Mouse (Mus musculus) intestine, embryonic 16.5 days (tissue): ENCODE measurements around the gene Mlph. TPM values are rescaled to one million over a fixed set of nuclear protein-coding genes. Genes with fewer than 3 reads are reported as not detected.

ENCODE experiments used
- ATAC-seq: fragments of 200-750 bp; cut with Nextera tagmentation; 2 replicates; pipeline ENCODE4 v1.8.0; 2017; ENCODE audit warnings: moderate TSS enrichment, moderate library complexity
- H3K27ac ChIP-seq: fragments of 300-500 bp; sonication (generic); 2 replicates; pipeline ENCODE4 v1.5.1; 2014; ENCODE audit warnings: mild to moderate bottlenecking, low read length
- H3K27me3 ChIP-seq: fragments of 300-500 bp; sonication (generic); replicated peaks from 2 replicates; pipeline ENCODE4 v1.6.1; 2014; ENCODE audit warnings: low read length, control low read depth, mixed read lengths; ENCODE audit not compliant: control insufficient read depth, insufficient read depth
- H3K36me3 ChIP-seq: fragments of 300-500 bp; sonication (generic); 2 replicates; pipeline ENCODE4 v1.6.1; 2014; ENCODE audit warnings: low read length, control low read depth; ENCODE audit not compliant: control insufficient read depth, insufficient read depth
- H3K4me1 ChIP-seq: fragments of 300-500 bp; sonication (generic); 2 replicates; pipeline ENCODE4 v1.6.1; 2014; ENCODE audit warnings: low read length, control low read depth, mixed read lengths; ENCODE audit not compliant: control insufficient read depth, insufficient read depth
- H3K4me2 ChIP-seq: fragments of 300-500 bp; sonication (generic); 2 replicates; pipeline ENCODE4 v1.6.1; 2014; ENCODE audit warnings: low read depth, low read length, control low read depth
- H3K4me3 ChIP-seq: fragments of 300-500 bp; sonication (generic); 2 replicates; pipeline ENCODE4 v1.5.1; 2014; ENCODE audit warnings: mild to moderate bottlenecking, low read length
- H3K9ac ChIP-seq: fragments of 300-500 bp; sonication (generic); 2 replicates; pipeline ENCODE4 v1.6.1; 2014; ENCODE audit warnings: low read depth, low read length
- H3K9me3 ChIP-seq: fragments of 300-500 bp; sonication (generic); 2 replicates; pipeline ENCODE4 v1.6.1; 2016; ENCODE audit warnings: low read length, control low read depth; ENCODE audit not compliant: control insufficient read depth
- WGBS: fragments of 180-500 bp; shearing (Covaris S2); extraction: QIAGEN DNeasy Blood & Tissue Kit; methylation state at CpG from one replicate; pipeline ENCODE4 v1.1.7; 2014; 5-methylcytosine and 5-hydroxymethylcytosine counted together
- polyA plus RNA-seq: library from polyadenylated mRNA; unstranded; fragments of >200 nt; fragmentation: Nextera tagmentation; extraction: Ambion mirVana; gene quantifications from 2 replicates; pipeline ENCODE4 v1.2.1, GENCODE M21; 2015

Gene Mlph
- polyA plus RNA-seq, 1 experiment from 2014 or later: 3.2 TPM

DNA sequence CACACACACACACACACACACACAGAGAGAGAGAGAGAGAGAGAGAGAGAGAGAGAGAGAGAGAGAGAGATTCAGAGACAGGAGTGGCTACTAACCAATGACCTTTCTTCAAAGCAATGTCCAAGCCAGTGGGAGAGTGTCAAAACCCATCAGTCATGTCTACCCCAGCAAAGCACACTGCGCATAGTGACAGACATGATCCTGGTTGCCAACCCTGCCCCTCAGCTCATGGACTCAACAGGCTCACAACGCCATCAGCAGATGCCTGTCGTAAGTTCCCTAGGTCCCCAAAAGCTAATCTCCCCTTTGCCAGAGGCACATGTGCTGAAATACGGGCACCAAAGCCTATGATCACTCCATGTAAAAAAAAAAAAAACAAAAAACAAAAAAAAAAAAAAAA lies 18.6 kb upstream of the Mlph start:
- H3K27ac ChIP-seq: peak overlapping the region; percentile 68
- no peaks in the 10 kb centered on the region for H3K9me3 ChIP-seq
- H3K4me2 ChIP-seq: no peak overlapping the region
- no peaks in the 10 kb centered on the region for H3K36me3 ChIP-seq
- no peak for ATAC-seq
- no peak overlapping the region for H3K4me3 ChIP-seq
- H3K9ac ChIP-seq: no peak overlapping the region
- peaks cover 8% of the 10 kb centered on the region; the same call in 1 of the 2 replicates for H3K4me1 ChIP-seq
- 92% methylated on average over 4 of the region's 4 CpGs for WGBS
- H3K27me3 ChIP-seq: no peaks in the 10 kb centered on the region

DNA sequence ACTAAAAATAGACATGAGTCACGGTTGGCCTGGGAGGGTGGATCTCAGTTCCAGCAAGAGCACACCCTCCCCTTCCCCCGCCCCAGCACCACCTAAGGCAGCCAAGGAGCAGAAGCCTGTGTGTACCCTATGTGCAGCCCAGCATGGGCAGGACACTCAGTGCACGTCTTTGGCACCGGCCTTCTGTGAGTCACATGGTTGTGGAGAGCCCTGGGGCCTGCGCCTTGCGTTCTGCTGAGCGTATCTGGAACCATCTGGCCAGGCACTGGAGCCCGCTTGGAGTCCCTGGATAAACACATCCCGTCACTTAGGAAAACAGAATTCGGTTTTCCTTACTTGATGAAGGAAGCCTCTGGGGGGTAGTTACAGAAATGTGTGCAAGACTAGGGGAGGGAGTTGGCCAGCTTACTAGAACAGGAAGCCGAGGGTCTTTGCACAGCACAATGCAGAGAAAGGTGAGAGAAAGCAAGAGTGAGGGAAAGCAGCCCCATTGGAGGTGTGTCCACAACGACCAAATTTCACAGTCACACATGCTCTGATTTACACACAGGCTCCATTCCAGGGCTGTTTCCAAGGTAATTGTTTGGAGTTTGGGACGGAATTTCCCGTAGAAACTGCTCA lies 18.0 kb upstream of the Mlph start:
- H3K27me3 ChIP-seq: no peaks in the 10 kb centered on the region
- no peak overlapping the region for H3K4me3 ChIP-seq
- peak; percentile 98 for ATAC-seq
- no peaks in the 10 kb centered on the region for H3K9me3 ChIP-seq
- peak overlapping the region; percentile 68 for H3K27ac ChIP-seq
- H3K4me2 ChIP-seq: no peak overlapping the region
- no peaks in the 10 kb centered on the region for H3K36me3 ChIP-seq
- H3K9ac ChIP-seq: no peak overlapping the region
- WGBS: 29% methylated on average over 14 of the region's 14 CpGs
- peaks cover 12% of the 10 kb centered on the region; the same call in 1 of the 2 replicates for H3K4me1 ChIP-seq

DNA sequence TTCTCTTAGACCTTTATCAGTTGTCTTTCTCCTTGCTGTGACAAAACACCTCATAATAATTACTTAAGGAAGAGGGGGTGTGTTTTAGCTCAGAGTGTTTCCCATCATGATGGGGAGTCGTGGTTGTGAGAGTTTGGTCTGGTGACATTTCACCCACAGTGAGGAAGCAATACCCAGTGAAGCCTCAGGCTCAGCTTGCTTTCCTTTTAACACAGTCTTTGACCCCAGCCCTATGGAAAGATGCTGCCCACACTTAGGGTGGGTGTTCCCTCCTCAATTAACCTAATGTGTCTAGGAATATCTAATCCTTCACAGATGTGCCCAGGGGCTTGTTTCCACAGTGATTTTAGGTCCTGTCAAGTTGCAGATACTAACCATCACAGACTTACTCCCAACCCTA lies 16.9 kb upstream of the Mlph start:
- Histone ChIP-seq H3K4me2 (no peak overlapping the region), H3K27ac (no peak overlapping the region), H3K9me3 (no peaks in the 10 kb centered on the region), H3K4me1 (peaks cover 19% of the 10 kb centered on the region; the same call in 1 of the 2 replicates), H3K9ac (no peak overlapping the region), H3K4me3 (no peak overlapping the region), H3K36me3 (no peaks in the 10 kb centered on the region), H3K27me3 (no peaks in the 10 kb centered on the region)
- ATAC-seq: no peak
- WGBS: 53% methylated on average over 1 of the region's 1 CpGs

DNA sequence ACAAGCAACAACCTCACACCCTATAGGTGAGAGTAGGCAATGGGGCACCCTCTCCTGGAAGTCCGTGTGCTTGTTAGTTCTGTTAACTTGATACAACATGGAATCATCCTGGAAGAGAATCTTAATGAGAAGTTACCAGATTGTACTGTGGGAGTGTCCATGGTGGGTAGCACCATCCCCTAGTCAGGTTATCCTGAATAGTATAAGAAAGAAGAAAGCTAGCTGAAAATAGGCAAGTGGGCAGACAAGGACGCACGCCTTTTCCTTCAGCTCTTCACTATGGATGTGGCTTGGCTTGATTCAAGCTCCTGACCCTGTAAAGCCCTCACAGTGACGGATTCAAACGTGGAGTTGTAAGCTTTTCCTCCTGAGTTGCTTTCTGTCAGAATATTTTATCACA lies 15.1 kb upstream of the Mlph start:
- Histone ChIP-seq H3K27me3 (no peaks in the 10 kb centered on the region), H3K4me3 (no peak overlapping the region), H3K4me2 (no peak overlapping the region), H3K9ac (no peak overlapping the region), H3K36me3 (no peaks in the 10 kb centered on the region), H3K27ac (no peak overlapping the region), H3K9me3 (no peaks in the 10 kb centered on the region), H3K4me1 (peaks cover 28% of the 10 kb centered on the region)
- no peak for ATAC-seq
- 87% methylated on average over 5 of the region's 5 CpGs for WGBS

DNA sequence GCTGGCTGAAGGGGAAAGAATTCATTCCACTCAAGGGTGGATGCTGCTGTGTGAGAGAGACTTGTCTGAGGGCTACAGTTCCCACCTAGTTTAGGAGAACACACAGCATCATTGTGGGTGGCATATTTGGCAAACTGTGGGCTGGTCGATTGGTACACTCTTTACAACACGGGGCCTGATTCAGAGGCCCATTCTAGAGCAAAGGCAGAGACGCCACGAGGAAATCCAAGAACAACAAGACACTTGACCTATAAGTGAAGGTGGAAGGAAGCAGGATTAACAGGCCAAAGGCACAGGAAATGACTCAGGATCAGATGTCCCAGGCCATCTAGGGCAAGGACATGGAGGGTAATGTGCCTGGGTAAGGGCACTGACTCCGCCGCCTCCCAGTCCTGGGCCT lies 14.5 kb upstream of the Mlph start:
- ATAC-seq: no peak
- no peak overlapping the region for H3K4me2 ChIP-seq
- H3K4me1 ChIP-seq: peaks cover 28% of the 10 kb centered on the region
- H3K9me3 ChIP-seq: no peaks in the 10 kb centered on the region
- no peaks in the 10 kb centered on the region for H3K36me3 ChIP-seq
- H3K4me3 ChIP-seq: no peak overlapping the region
- no peak overlapping the region for H3K9ac ChIP-seq
- 78% methylated on average over 6 of the region's 6 CpGs for WGBS
- H3K27ac ChIP-seq: no peak overlapping the region
- H3K27me3 ChIP-seq: no peaks in the 10 kb centered on the region

DNA sequence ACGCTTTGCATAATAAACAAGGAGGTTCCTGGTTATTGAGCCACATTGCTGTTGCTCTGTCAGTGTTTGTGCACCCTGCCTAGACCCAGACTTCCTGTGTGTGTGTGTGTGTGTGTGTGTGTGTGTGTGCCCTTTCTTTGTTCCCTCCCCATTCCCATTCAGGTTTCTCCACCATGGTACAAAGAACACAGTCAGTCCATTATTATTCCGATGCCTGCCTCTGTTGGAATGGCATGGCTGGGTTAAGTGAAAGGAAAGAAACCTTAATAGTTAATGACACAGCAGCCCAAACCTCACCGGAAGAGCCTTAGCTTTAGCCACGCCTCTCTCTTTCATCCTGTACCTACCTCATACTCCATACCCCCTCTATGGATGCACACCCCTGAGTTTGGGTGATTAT lies 13.6 kb upstream of the Mlph start:
- H3K27ac ChIP-seq: no peak overlapping the region; the same call in 1 of the 2 replicates
- WGBS: 86% methylated on average over 4 of the region's 4 CpGs

DNA sequence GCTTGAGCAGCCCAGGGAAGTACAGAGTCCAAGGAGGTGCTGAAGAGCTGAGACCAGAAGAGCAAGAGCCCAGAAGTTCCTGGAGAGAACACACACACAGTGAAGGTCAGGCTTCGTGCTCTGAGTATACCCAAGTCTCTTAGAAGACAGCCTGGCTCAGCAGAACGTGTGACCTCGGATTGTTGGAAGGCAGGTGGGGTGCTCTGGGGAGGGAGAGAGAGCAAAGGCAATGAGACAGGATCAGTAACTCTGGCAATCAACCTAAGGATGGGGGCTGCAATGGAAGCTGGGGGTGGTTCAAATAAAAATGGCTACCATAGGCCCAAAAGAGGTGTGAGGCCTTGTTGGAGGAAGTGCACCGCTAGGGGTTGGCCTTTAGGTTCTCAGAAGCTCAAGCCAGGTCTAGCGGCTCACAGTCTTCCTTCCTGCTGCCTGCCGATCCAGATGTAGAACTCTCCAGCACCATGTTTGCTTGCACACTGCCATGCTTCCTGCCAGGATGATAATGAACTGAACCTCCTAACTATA lies 13.1 kb upstream of the Mlph start:
- no peak overlapping the region for H3K4me3 ChIP-seq
- ATAC-seq: no peak
- peaks cover 23% of the 10 kb centered on the region for H3K4me1 ChIP-seq
- H3K36me3 ChIP-seq: no peaks in the 10 kb centered on the region
- no peak overlapping the region for H3K9ac ChIP-seq
- peak overlapping the region; percentile 14; the same call in 1 of the 2 replicates for H3K27ac ChIP-seq
- H3K9me3 ChIP-seq: no peaks in the 10 kb centered on the region
- WGBS: 80% methylated on average over 6 of the region's 6 CpGs
- H3K4me2 ChIP-seq: no peak overlapping the region
- H3K27me3 ChIP-seq: no peaks in the 10 kb centered on the region

More for the DNA sequence above, 13.6 kb upstream of the Mlph start:
- Histone ChIP-seq H3K27me3 (no peaks in the 10 kb centered on the region), H3K4me2 (no peak overlapping the region), H3K9me3 (no peaks in the 10 kb centered on the region), H3K4me3 (no peak overlapping the region), H3K9ac (no peak overlapping the region), H3K36me3 (no peaks in the 10 kb centered on the region), H3K4me1 (peaks cover 27% of the 10 kb centered on the region)
- ATAC-seq: no peak

DNA sequence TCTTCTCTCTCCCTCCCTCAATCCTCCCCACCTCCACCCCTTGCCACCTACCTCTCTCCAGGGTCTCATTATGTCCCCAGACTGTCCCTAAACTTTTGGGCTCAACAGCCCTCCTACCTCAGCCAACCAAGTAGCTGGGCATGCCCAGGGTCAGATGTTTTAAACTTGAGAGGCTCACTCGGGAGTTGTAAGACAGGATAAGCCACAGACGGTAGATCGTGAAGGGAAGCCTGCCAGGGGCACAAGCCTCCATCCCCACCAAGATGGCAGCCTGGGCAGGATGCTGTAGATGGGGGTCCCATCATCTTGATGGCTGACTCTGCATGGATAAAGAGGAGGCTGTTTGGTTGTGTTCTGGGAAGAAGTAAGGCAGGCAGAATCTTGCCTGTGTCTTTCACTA lies 12.1 kb upstream of the Mlph start:
- Histone ChIP-seq H3K4me3 (no peak overlapping the region), H3K9me3 (no peaks in the 10 kb centered on the region), H3K4me1 (peaks cover 20% of the 10 kb centered on the region), H3K27ac (peak overlapping the region; percentile 65), H3K4me2 (no peak overlapping the region), H3K27me3 (no peaks in the 10 kb centered on the region), H3K9ac (no peak overlapping the region), H3K36me3 (no peaks in the 10 kb centered on the region)
- WGBS: 77% methylated on average over 3 of the region's 3 CpGs
- no peak for ATAC-seq

DNA sequence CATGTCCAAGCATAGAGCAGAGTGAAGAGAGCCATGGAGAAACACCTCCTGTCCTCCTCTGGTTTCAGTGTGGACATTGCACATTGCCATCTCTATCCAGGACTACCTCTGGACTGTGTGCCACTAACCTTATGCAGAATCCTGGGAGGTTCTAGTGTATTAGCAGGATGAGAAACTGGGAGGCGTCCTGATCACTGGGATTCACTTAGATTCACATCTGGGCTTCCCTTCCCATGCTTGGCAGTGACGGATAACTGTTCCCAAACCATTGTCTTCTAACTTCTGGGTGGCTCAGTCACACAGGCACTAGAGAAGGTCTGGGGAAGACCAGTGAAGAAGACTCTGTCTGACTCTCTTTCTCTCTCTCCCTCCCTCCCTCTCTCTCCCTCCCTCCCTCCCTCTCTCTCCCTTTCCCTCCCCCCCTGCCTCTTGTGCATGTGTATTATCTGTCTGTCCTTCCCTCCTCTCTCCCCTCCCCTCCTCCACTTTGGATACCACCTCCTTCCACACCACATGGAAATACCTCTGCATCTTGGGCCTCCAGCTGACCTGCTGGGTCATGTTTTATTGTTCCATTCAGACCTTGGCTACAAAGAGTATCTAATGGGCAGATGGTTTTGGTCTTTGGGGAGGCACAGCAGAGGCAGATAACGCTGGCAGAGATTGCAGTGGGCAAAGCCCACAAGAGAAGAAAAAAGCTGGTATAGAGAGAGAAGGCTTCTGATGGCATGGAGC lies 11.5 kb upstream of the Mlph start:
- peak overlapping the region; percentile 81 for H3K27ac ChIP-seq
- H3K36me3 ChIP-seq: no peaks in the 10 kb centered on the region
- ATAC-seq: 0 out of 2 replicates have a peak, but pooled peaks have one; percentile 3
- H3K27me3 ChIP-seq: no peaks in the 10 kb centered on the region
- no peak overlapping the region for H3K9ac ChIP-seq
- no peak overlapping the region for H3K4me2 ChIP-seq
- peaks cover 20% of the 10 kb centered on the region for H3K4me1 ChIP-seq
- no peak overlapping the region for H3K4me3 ChIP-seq
- WGBS: 42% methylated on average over 3 of the region's 3 CpGs
- no peaks in the 10 kb centered on the region for H3K9me3 ChIP-seq
